Mouse (Mus musculus): Measurements from ENCODE around the gene Ism2. TPM values are rescaled to one million over a fixed set of nuclear protein-coding genes. Genes with fewer than 3 reads are reported as not detected.
"Not testable (repeated sequence)": the region's sequence is repeated elsewhere in the genome, so short reads cannot be mapped to it uniquely, and the experiment has no call there.

The Ism2 gene
- polyA plus RNA-seq, 1 experiment from 2014 or later: 1.6 TPM

GRCm38 (mm10) chr12:87327610-87328009 lies 28.1 kb upstream of the Ism2 start:
- no peaks in the 10 kb centered on the region for H3K27me3 ChIP-seq
- peaks cover 21% of the 10 kb centered on the region; the same call in 1 of the 2 replicates for H3K4me1 ChIP-seq
- no peak overlapping the region for H3K9ac ChIP-seq
- H3K27ac ChIP-seq: no peak overlapping the region
- no peak overlapping the region for H3K4me2 ChIP-seq
- H3K4me3 ChIP-seq: no peak overlapping the region
- ATAC-seq (ENCODE audit: insufficient number of reproducible peaks, insufficient read depth, low FRiP score, low TSS enrichment, low read depth): no peak
- WGBS: 17% methylated on average over 7 of the region's 7 CpGs
- H3K9me3 ChIP-seq: no peaks in the 10 kb centered on the region
- H3K36me3 ChIP-seq: peaks cover 15% of the 10 kb centered on the region; the same call in 1 of the 2 replicates

GRCm38 (mm10) chr12:87325452-87325851 lies 25.9 kb upstream of the Ism2 start:
- Histone ChIP-seq H3K4me1 (peaks cover 10% of the 10 kb centered on the region; the same call in 1 of the 2 replicates), H3K36me3 (peaks cover 15% of the 10 kb centered on the region; the same call in 1 of the 2 replicates), H3K27ac (no peak overlapping the region), H3K4me2 (no peak overlapping the region), H3K9me3 (no peaks in the 10 kb centered on the region), H3K4me3 (no peak overlapping the region), H3K27me3 (no peaks in the 10 kb centered on the region), H3K9ac (no peak overlapping the region)
- 93% methylated on average over 3 of the region's 3 CpGs for WGBS
- no peak for ATAC-seq (ENCODE audit: insufficient number of reproducible peaks, insufficient read depth, low FRiP score, low TSS enrichment, low read depth)

- Histone ChIP-seq H3K36me3 (peaks cover 11% of the 10 kb centered on the region; the same call in 1 of the 2 replicates), H3K4me3 (no peak overlapping the region), H3K9me3 (no peaks in the 10 kb centered on the region), H3K27ac (no peak overlapping the region), H3K9ac (no peak overlapping the region), H3K4me1 (no peaks in the 10 kb centered on the region), H3K27me3 (no peaks in the 10 kb centered on the region), H3K4me2 (no peak overlapping the region)
- WGBS: 79% methylated on average over 3 of the region's 3 CpGs
- no peak for ATAC-seq (ENCODE audit: insufficient number of reproducible peaks, insufficient read depth, low FRiP score, low TSS enrichment, low read depth)
Observed at GRCm38 (mm10) chr12:87319229-87319628, 19.7 kb upstream of the Ism2 start.

- Histone ChIP-seq H3K27ac (no peak overlapping the region), H3K27me3 (no peaks in the 10 kb centered on the region), H3K4me1 (no peaks in the 10 kb centered on the region), H3K4me2 (no peak overlapping the region), H3K4me3 (no peak overlapping the region), H3K36me3 (peaks cover 9% of the 10 kb centered on the region; the same call in 1 of the 2 replicates), H3K9ac (no peak overlapping the region), H3K9me3 (no peaks in the 10 kb centered on the region)
- WGBS: 75% methylated on average over 1 of the region's 1 CpGs
- no peak for ATAC-seq (ENCODE audit: insufficient number of reproducible peaks, insufficient read depth, low FRiP score, low TSS enrichment, low read depth)
Observed at GRCm38 (mm10) chr12:87317951-87318350, 18.4 kb upstream of the Ism2 start.

GRCm38 (mm10) chr12:87313098-87313497 lies 13.6 kb upstream of the Ism2 start:
- no peak overlapping the region for H3K27ac ChIP-seq
- H3K9me3 ChIP-seq: no peaks in the 10 kb centered on the region
- no peak for ATAC-seq (ENCODE audit: insufficient number of reproducible peaks, insufficient read depth, low FRiP score, low TSS enrichment, low read depth)
- 39% methylated on average over 2 of the region's 2 CpGs for WGBS
- no peaks in the 10 kb centered on the region for H3K4me1 ChIP-seq
- H3K36me3 ChIP-seq: peaks cover 40% of the 10 kb centered on the region
- H3K4me2 ChIP-seq: no peak overlapping the region
- H3K9ac ChIP-seq: no peak overlapping the region
- H3K27me3 ChIP-seq: no peaks in the 10 kb centered on the region
- H3K4me3 ChIP-seq: no peak overlapping the region

GRCm38 (mm10) chr12:87306584-87306844 lies 7.0 kb upstream of the Ism2 start:
- H3K9me3 ChIP-seq; H3K9ac ChIP-seq; H3K4me1 ChIP-seq; H3K27me3 ChIP-seq; H3K27ac ChIP-seq; ATAC-seq (ENCODE audit: insufficient number of reproducible peaks, insufficient read depth, low FRiP score, low TSS enrichment, low read depth); H3K4me2 ChIP-seq; H3K4me3 ChIP-seq: not testable (repeated sequence)
- H3K36me3 ChIP-seq: peaks cover 22% of the 10 kb centered on the region
- WGBS: 55% methylated on average over 4 of the region's 4 CpGs

GRCm38 (mm10) chr12:87305767-87306583 lies 6.5 kb upstream of the Ism2 start:
- ATAC-seq (ENCODE audit: insufficient number of reproducible peaks, insufficient read depth, low FRiP score, low TSS enrichment, low read depth): no peak
- no peak overlapping the region for H3K4me3 ChIP-seq
- H3K27me3 ChIP-seq: peaks cover 4% of the 10 kb centered on the region; the same call in 1 of the 2 replicates
- 0 out of 2 replicates have a peak overlapping the region, but pooled peaks have one; percentile 16 for H3K9ac ChIP-seq
- no peak overlapping the region for H3K4me2 ChIP-seq
- 34% methylated on average over 13 of the region's 13 CpGs for WGBS
- no peaks in the 10 kb centered on the region for H3K4me1 ChIP-seq
- no peak overlapping the region for H3K27ac ChIP-seq
- no peaks in the 10 kb centered on the region for H3K9me3 ChIP-seq
- peaks cover 22% of the 10 kb centered on the region for H3K36me3 ChIP-seq

- ATAC-seq (ENCODE audit: insufficient number of reproducible peaks, insufficient read depth, low FRiP score, low TSS enrichment, low read depth): no peak
- WGBS: 46% methylated on average over 4 of the region's 4 CpGs
Observed at GRCm38 (mm10) chr12:87301189-87301588, 1.7 kb upstream of the Ism2 start.

GRCm38 (mm10) chr12:87300441-87300690 lies 861 bp upstream of the Ism2 start:
- Histone ChIP-seq H3K9me3 (no peaks in the 10 kb centered on the region), H3K4me3 (peak overlapping the region; percentile 75), H3K27me3 (peaks cover 33% of the 10 kb centered on the region), H3K4me2 (peak overlapping the region; percentile 99), H3K27ac (no peak overlapping the region), H3K9ac (peak overlapping the region; percentile 77; the same call in 1 of the 2 replicates), H3K4me1 (peaks cover 11% of the 10 kb centered on the region; the same call in 1 of the 2 replicates), H3K36me3 (no peaks in the 10 kb centered on the region)
- ATAC-seq (ENCODE audit: insufficient number of reproducible peaks, insufficient read depth, low FRiP score, low TSS enrichment, low read depth): no peak
- WGBS: under 1% methylated on average over 9 of the region's 9 CpGs

More at GRCm38 (mm10) chr12:87301189-87301588, 1.7 kb upstream of the Ism2 start:
- H3K9ac ChIP-seq: no peak overlapping the region
- H3K4me1 ChIP-seq: peaks cover 11% of the 10 kb centered on the region; the same call in 1 of the 2 replicates
- H3K27me3 ChIP-seq: peaks cover 33% of the 10 kb centered on the region
- no peak overlapping the region for H3K4me2 ChIP-seq
- no peaks in the 10 kb centered on the region for H3K36me3 ChIP-seq
- H3K27ac ChIP-seq: no peak overlapping the region
- no peak overlapping the region for H3K4me3 ChIP-seq
- H3K9me3 ChIP-seq: no peaks in the 10 kb centered on the region

GRCm38 (mm10) chr12:87299037-87299656 lies 358 bp downstream of the Ism2 start:
- Histone ChIP-seq H3K27me3 (peaks cover 33% of the 10 kb centered on the region), H3K36me3 (no peaks in the 10 kb centered on the region), H3K9ac (peak overlapping the region; percentile 77), H3K27ac (no peak overlapping the region), H3K4me3 (peak overlapping the region; percentile 75), H3K4me2 (peak overlapping the region; percentile 99), H3K9me3 (no peaks in the 10 kb centered on the region), H3K4me1 (peaks cover 11% of the 10 kb centered on the region; the same call in 1 of the 2 replicates)
- ATAC-seq (ENCODE audit: insufficient number of reproducible peaks, insufficient read depth, low FRiP score, low TSS enrichment, low read depth): no peak
- whole genome bisulfite sequencing: 7% methylated on average over 29 of the region's 29 CpGs

GRCm38 (mm10) chr12:87293934-87294333 lies 5.6 kb downstream of the Ism2 start:
- 0 out of 2 replicates have a peak, but pooled peaks cover under 1% of the 10 kb centered on the region for H3K4me1 ChIP-seq
- H3K4me3 ChIP-seq: no peak overlapping the region
- H3K27ac ChIP-seq: no peak overlapping the region
- H3K27me3 ChIP-seq: peaks cover 8% of the 10 kb centered on the region
- ATAC-seq (ENCODE audit: insufficient number of reproducible peaks, insufficient read depth, low FRiP score, low TSS enrichment, low read depth): no peak
- no peaks in the 10 kb centered on the region for H3K36me3 ChIP-seq
- H3K9me3 ChIP-seq: no peaks in the 10 kb centered on the region
- no peak overlapping the region for H3K4me2 ChIP-seq
- 72% methylated on average over 6 of the region's 6 CpGs for WGBS
- no peak overlapping the region for H3K9ac ChIP-seq

GRCm38 (mm10) chr12:87289100-87289499 lies 10.4 kb downstream of the Ism2 start:
- H3K9ac ChIP-seq: no peak overlapping the region
- no peaks in the 10 kb centered on the region for H3K9me3 ChIP-seq
- H3K4me3 ChIP-seq: no peak overlapping the region
- H3K36me3 ChIP-seq: no peaks in the 10 kb centered on the region
- H3K27ac ChIP-seq: no peak overlapping the region
- no peaks in the 10 kb centered on the region for H3K27me3 ChIP-seq
- ATAC-seq (ENCODE audit: insufficient number of reproducible peaks, insufficient read depth, low FRiP score, low TSS enrichment, low read depth): no peak
- H3K4me1 ChIP-seq: no peaks in the 10 kb centered on the region
- 90% methylated on average over 5 of the region's 5 CpGs for WGBS
- H3K4me2 ChIP-seq: no peak overlapping the region
